Mouse (Mus musculus): ENCODE measurements around the gene Ankrd55.

DNA sequence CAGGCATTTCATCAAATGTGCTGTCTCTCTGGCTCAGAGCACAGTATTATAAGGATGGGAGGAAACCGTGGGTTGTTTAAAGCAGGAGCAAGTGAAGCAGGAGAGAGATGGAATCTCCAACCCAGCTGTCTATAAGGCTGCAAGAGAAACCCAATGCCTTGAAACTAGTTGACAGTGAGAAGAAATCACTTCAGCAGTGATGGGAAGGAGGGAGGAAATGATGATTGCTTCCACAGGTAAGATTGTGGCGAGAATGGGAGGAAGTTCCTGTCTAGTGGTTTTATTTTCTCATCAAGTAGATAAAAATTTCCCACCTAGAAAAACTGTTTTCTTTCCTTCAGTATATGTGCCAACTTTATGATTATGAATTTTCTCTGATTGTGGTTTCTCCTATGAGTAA lies 118.4 kb downstream of the Ankrd55 start:
- TF ChIP-seq CTCF (IDR thresholded peaks at IDR 0.05; ENCODE audit: low read depth, low read length) (no peak), POLR2A (IDR thresholded peaks at IDR 0.05; ENCODE audit: extremely low read depth, insufficient read depth, low read length) (no peak)
